8 mouse cellular contexts compared by ENCODE assay signal in the genomic region with DNA sequence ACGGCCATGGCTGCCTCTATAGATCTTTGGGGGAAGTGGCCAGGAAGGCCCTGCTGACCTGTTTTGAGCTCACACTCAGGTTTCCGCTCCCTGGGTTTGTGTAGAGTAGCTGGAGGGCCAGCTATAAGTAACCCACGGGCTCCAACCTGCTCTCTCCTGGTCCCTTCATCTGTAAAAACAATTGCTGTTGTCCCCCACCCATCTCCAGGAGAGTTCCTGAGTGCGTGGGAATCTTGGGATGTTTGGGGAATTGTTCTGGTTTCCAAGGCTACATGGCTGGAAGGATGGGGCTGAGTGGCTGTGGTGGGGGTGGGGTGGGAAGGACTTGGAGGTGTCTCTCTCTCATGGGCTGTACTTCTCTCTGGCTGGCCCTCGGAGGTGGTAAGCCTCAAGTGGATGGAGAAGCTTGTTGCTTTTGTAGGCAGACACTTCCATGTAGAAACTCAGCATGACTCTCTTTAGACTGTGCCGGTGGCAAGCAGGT.
A peak's percentile ranks its signal among the peaks of the same experiment; 100 is the strongest.
DNase-seq lines count a peak whose midpoint lies in the region; ATAC-seq and TF ChIP-seq lines count a peak whose summit lies in the region.

No protein-coding gene starts in this region.

- no peak overlapping the region for H3K9ac ChIP-seq in kidney, embryonic 16.5 days (replicated peaks; ENCODE audit: low read length)
- no peak overlapping the region for H3K9ac ChIP-seq in forebrain, embryonic 15.5 days (replicated peaks)
- H3K9ac ChIP-seq in hindbrain, postnatal 0 days (replicated peaks; ENCODE audit: low read length), result no peak overlapping the region
- H3K9ac ChIP-seq in midbrain, postnatal 0 days (replicated peaks; ENCODE audit: low read length, poor library complexity, severe bottlenecking), result no peak overlapping the region

- H3K4me3 ChIP-seq in kidney, embryonic 16.5 days (ENCODE audit: low read length), result no peak overlapping the region
- H3K4me3 ChIP-seq in forebrain, embryonic 15.5 days, result no peak overlapping the region
- H3K4me3 ChIP-seq in hindbrain, postnatal 0 days (ENCODE audit: low read length), result no peak overlapping the region
- no peak overlapping the region for H3K4me3 ChIP-seq in midbrain, postnatal 0 days (ENCODE audit: low read depth, low read length)

- no peak for TF ChIP-seq CTCF in hindbrain, postnatal 0 days (IDR thresholded peaks at IDR 0.05; ENCODE audit: low read depth)
- TF ChIP-seq CTCF in midbrain, postnatal 0 days (IDR thresholded peaks at IDR 0.05), result no peak

- no peak overlapping the region for H3K4me2 ChIP-seq in kidney, embryonic 16.5 days (replicated peaks; ENCODE audit: low read depth, low read length)
- H3K4me2 ChIP-seq in forebrain, embryonic 15.5 days (replicated peaks), result no peak overlapping the region
- H3K4me2 ChIP-seq in hindbrain, postnatal 0 days (ENCODE audit: low read depth, low read length), result no peak overlapping the region
- no peak overlapping the region for H3K4me2 ChIP-seq in midbrain, postnatal 0 days (ENCODE audit: low read depth, low read length, poor library complexity, severe bottlenecking)

- peaks cover 18% of the 10 kb centered on the region for H3K4me1 ChIP-seq in kidney, embryonic 16.5 days (ENCODE audit: insufficient read depth, low read length)
- H3K4me1 ChIP-seq in forebrain, embryonic 15.5 days, result peaks cover 17% of the 10 kb centered on the region
- peaks cover 17% of the 10 kb centered on the region for H3K4me1 ChIP-seq in hindbrain, postnatal 0 days (ENCODE audit: insufficient read depth, low read length)
- peaks cover 2% of the 10 kb centered on the region for H3K4me1 ChIP-seq in midbrain, postnatal 0 days (ENCODE audit: insufficient read depth, low read length)

- intact Hi-C loops in left cerebral cortex, postnatal 14 days (cut with DNase I), result loop anchor here (5.0 kb wide), 1 partner anchor 67 kb away; no protein-coding TSS in a partner anchor

- H3K9me3 ChIP-seq in kidney, embryonic 16.5 days (ENCODE audit: low read length), result no peaks in the 10 kb centered on the region
- no peaks in the 10 kb centered on the region for H3K9me3 ChIP-seq in forebrain, embryonic 15.5 days
- no peaks in the 10 kb centered on the region for H3K9me3 ChIP-seq in hindbrain, postnatal 0 days (ENCODE audit: low read length)
- H3K9me3 ChIP-seq in midbrain, postnatal 0 days (ENCODE audit: low read length), result no peaks in the 10 kb centered on the region

- no peaks in the 10 kb centered on the region for H3K27me3 ChIP-seq in kidney, embryonic 16.5 days (ENCODE audit: insufficient read depth, low read length)
- H3K27me3 ChIP-seq in forebrain, embryonic 15.5 days, result no peaks in the 10 kb centered on the region
- H3K27me3 ChIP-seq in hindbrain, postnatal 0 days (ENCODE audit: insufficient read depth, low read length), result no peaks in the 10 kb centered on the region
- H3K27me3 ChIP-seq in midbrain, postnatal 0 days (ENCODE audit: insufficient read depth, low read length), result no peaks in the 10 kb centered on the region

- ATAC-seq in kidney, embryonic 16.5 days (ENCODE audit: low FRiP score, low TSS enrichment), result peak; percentile 41; the same call in 1 of the 2 replicates
- ATAC-seq in forebrain, embryonic 15.5 days (replicated peaks), result 0 out of 2 replicates have a peak, but pooled peaks have one; percentile 27
- ATAC-seq in hindbrain, postnatal 0 days, result no peak
- ATAC-seq in midbrain, postnatal 0 days (ENCODE audit: low FRiP score), result 0 out of 2 replicates have a peak, but pooled peaks have one; percentile 45

- no peak for DNase-seq in kidney, adult 8-10 months
- no peak for DNase-seq in hindbrain, postnatal 0 days (ENCODE audit: low spot score)
- no peak for DNase-seq in midbrain, postnatal 0 days (ENCODE audit: low spot score)
- DNase-seq in layer of hippocampus, adult 8-10 months (ENCODE audit: low spot score in 2 of 2), result no peak
- DNase-seq in left cerebral cortex, postnatal 14 days (ENCODE audit: low spot score in 2 of 2), result no peak
- DNase-seq in thymus, postnatal 4 days, result no peak

- 40% methylated on average over 6 of the region's 6 CpGs for WGBS in kidney, embryonic 16.5 days
- 36% methylated on average over 6 of the region's 6 CpGs for WGBS in forebrain, embryonic 15.5 days
- WGBS in hindbrain, postnatal 0 days, result 20% methylated on average over 6 of the region's 6 CpGs
- WGBS in midbrain, postnatal 0 days, result 13% methylated on average over 6 of the region's 6 CpGs

- H3K36me3 ChIP-seq in kidney, embryonic 16.5 days (ENCODE audit: insufficient read depth, low read length), result no peaks in the 10 kb centered on the region
- no peaks in the 10 kb centered on the region for H3K36me3 ChIP-seq in forebrain, embryonic 15.5 days
- H3K36me3 ChIP-seq in hindbrain, postnatal 0 days (ENCODE audit: insufficient read depth, low read length), result no peaks in the 10 kb centered on the region
- H3K36me3 ChIP-seq in midbrain, postnatal 0 days (ENCODE audit: insufficient read depth, low read length), result no peaks in the 10 kb centered on the region

- no peak overlapping the region for H3K27ac ChIP-seq in kidney, embryonic 16.5 days (ENCODE audit: low read length)
- no peak overlapping the region for H3K27ac ChIP-seq in forebrain, embryonic 15.5 days (replicated peaks)
- H3K27ac ChIP-seq in hindbrain, postnatal 0 days, result peak overlapping the region; percentile 36; the same call in 1 of the 2 replicates
- H3K27ac ChIP-seq in midbrain, postnatal 0 days (ENCODE audit: low read depth, low read length), result no peak overlapping the region
